Mouse (Mus musculus) embryo, embryonic 10.5 days (tissue): ENCODE results near the gene Kif24.
A peak's percentile ranks its signal among the peaks of the same experiment; 100 is the strongest.

Source experiments
- DNase-seq: peaks from one replicate; pipeline ENCODE4 v3.0.0-alpha.2; 2015; ENCODE audit warnings: low spot score

Kif24 gene

GRCm38 (mm10) chr4:41406597-41406996, 58.1 kb downstream of the Kif24 start:
- DNase-seq = no peak

- DNase-seq = no peak
These were observed 63.1 kb downstream of the Kif24 start for GRCm38 (mm10) chr4:41401573-41401972.

GRCm38 (mm10) chr4:41401167-41401566, 63.5 kb downstream of the Kif24 start:
- no peak for DNase-seq

GRCm38 (mm10) chr4:41399904-41400303, 64.8 kb downstream of the Kif24 start:
- DNase-seq = no peak

- DNase-seq = no peak
These were observed 66.3 kb downstream of the Kif24 start for GRCm38 (mm10) chr4:41398353-41398752.

- no peak for DNase-seq
These were observed 70.0 kb downstream of the Kif24 start for GRCm38 (mm10) chr4:41394651-41395050.

- DNase-seq = no peak
These were observed 73.7 kb downstream of the Kif24 start for GRCm38 (mm10) chr4:41391015-41391414.

GRCm38 (mm10) chr4:41390122-41390521, 74.6 kb downstream of the Kif24 start:
- peak; percentile 87 for DNase-seq

GRCm38 (mm10) chr4:41389240-41389639, 75.4 kb downstream of the Kif24 start:
- no peak for DNase-seq

GRCm38 (mm10) chr4:41388616-41389015, 76.1 kb downstream of the Kif24 start:
- no peak for DNase-seq

- no peak for DNase-seq
These were observed 76.8 kb downstream of the Kif24 start for GRCm38 (mm10) chr4:41387755-41388469.

GRCm38 (mm10) chr4:41386412-41386975, 78.2 kb downstream of the Kif24 start:
- no peak for DNase-seq

- no peak for DNase-seq
These were observed 83.3 kb downstream of the Kif24 start for GRCm38 (mm10) chr4:41381213-41381950.

GRCm38 (mm10) chr4:41377567-41377966, 87.1 kb downstream of the Kif24 start:
- DNase-seq = no peak

GRCm38 (mm10) chr4:41369702-41370437, 94.8 kb downstream of the Kif24 start:
- DNase-seq = no peak

GRCm38 (mm10) chr4:41368198-41368597, 96.5 kb downstream of the Kif24 start:
- no peak for DNase-seq

- no peak for DNase-seq
These were observed 103.6 kb downstream of the Kif24 start for GRCm38 (mm10) chr4:41361059-41361458.

GRCm38 (mm10) chr4:41359358-41359757, 105.3 kb downstream of the Kif24 start:
- no peak for DNase-seq

GRCm38 (mm10) chr4:41358669-41359068, 106.0 kb downstream of the Kif24 start:
- DNase-seq = no peak

GRCm38 (mm10) chr4:41357154-41357553, 107.5 kb downstream of the Kif24 start:
- DNase-seq = no peak

GRCm38 (mm10) chr4:41353265-41353664, 111.4 kb downstream of the Kif24 start:
- DNase-seq = no peak

- DNase-seq = no peak
These were observed 111.9 kb downstream of the Kif24 start for GRCm38 (mm10) chr4:41352758-41353157.
